Mouse (Mus musculus): ENCODE measurements around the gene Galntl6. TPM values are rescaled to one million over a fixed set of nuclear protein-coding genes. Genes with fewer than 3 reads are reported as not detected.

The Galntl6 gene
- polyA plus RNA-seq, 1 experiment = not detected

DNA sequence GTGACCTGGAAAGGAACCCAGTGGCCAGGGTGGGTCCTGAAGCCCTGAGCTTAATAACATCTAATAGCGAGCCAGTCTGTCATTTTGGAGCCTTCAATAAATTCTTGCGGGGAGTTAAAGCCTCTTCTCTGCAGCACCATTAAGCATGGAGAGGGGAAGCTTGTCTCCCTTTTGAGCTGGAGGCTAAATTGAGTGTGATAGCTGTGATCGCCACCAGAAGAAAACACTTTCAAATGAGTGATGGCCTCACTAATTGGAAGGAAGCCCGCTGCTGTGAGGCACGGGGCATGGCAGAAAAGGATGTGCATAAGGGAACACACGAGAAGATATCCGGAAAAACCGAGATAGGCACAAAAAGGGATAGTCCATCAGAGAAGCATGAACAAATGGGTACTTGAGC is 694.6 kb downstream of the Galntl6 start:
- TF ChIP-seq POLR2A (IDR thresholded peaks at IDR 0.05; ENCODE audit: low read depth, low read length) = no peak
- no peak for TF ChIP-seq CTCF (IDR thresholded peaks at IDR 0.05; ENCODE audit: extremely low read depth, insufficient read length, insufficient replicate concordance, low read depth, low read length)
- H3K27ac ChIP-seq (ENCODE audit: insufficient read depth, low read depth, low read length) = no peak overlapping the region
- H3K4me1 ChIP-seq (ENCODE audit: control insufficient read depth, insufficient read depth, insufficient read length, low read length) = no peaks in the 10 kb centered on the region
- WGBS = 78% methylated on average over 8 of the region's 8 CpGs
- no peak overlapping the region for H3K4me3 ChIP-seq (ENCODE audit: low read depth, low read length)
- no peaks in the 10 kb centered on the region for H3K36me3 ChIP-seq (ENCODE audit: control insufficient read depth, insufficient read depth, low read length)
- no peaks in the 10 kb centered on the region for H3K27me3 ChIP-seq (ENCODE audit: control insufficient read depth, insufficient read depth, low read length)

- Histone ChIP-seq H3K4me1 (ENCODE audit: control insufficient read depth, insufficient read depth, insufficient read length, low read length) (no peaks in the 10 kb centered on the region), H3K27me3 (ENCODE audit: control insufficient read depth, insufficient read depth, low read length) (no peaks in the 10 kb centered on the region), H3K27ac (ENCODE audit: insufficient read depth, low read depth, low read length) (no peak overlapping the region), H3K36me3 (ENCODE audit: control insufficient read depth, insufficient read depth, low read length) (no peaks in the 10 kb centered on the region), H3K4me3 (ENCODE audit: low read depth, low read length) (no peak overlapping the region)
- no peak for TF ChIP-seq CTCF (IDR thresholded peaks at IDR 0.05; ENCODE audit: extremely low read depth, insufficient read length, insufficient replicate concordance, low read depth, low read length)
- WGBS = 35% methylated on average over 1 of the region's 1 CpGs
Observed at GRCm38 (mm10) chr8:58189694-58190093, 722.7 kb downstream of the Galntl6 start.

GRCm38 (mm10) chr8:58146961-58147360 is 765.5 kb downstream of the Galntl6 start:
- Histone ChIP-seq H3K4me3 (ENCODE audit: low read depth, low read length) (no peak overlapping the region), H3K4me1 (ENCODE audit: control insufficient read depth, insufficient read depth, insufficient read length, low read length) (no peaks in the 10 kb centered on the region), H3K27me3 (ENCODE audit: control insufficient read depth, insufficient read depth, low read length) (no peaks in the 10 kb centered on the region), H3K36me3 (ENCODE audit: control insufficient read depth, insufficient read depth, low read length) (no peaks in the 10 kb centered on the region), H3K27ac (ENCODE audit: insufficient read depth, low read depth, low read length) (no peak overlapping the region)
- 19% methylated on average over 1 of the region's 1 CpGs for WGBS
- TF ChIP-seq CTCF (IDR thresholded peaks at IDR 0.05; ENCODE audit: extremely low read depth, insufficient read length, insufficient replicate concordance, low read depth, low read length) (no peak), POLR2A (IDR thresholded peaks at IDR 0.05; ENCODE audit: low read depth, low read length) (no peak)

GRCm38 (mm10) chr8:58086733-58087132 is 825.7 kb downstream of the Galntl6 start:
- TF ChIP-seq CTCF (IDR thresholded peaks at IDR 0.05; ENCODE audit: extremely low read depth, insufficient read length, insufficient replicate concordance, low read depth, low read length) (no peak), POLR2A (IDR thresholded peaks at IDR 0.05; ENCODE audit: low read depth, low read length) (no peak)
- no peak overlapping the region for H3K27ac ChIP-seq (ENCODE audit: insufficient read depth, low read depth, low read length)
- no peaks in the 10 kb centered on the region for H3K27me3 ChIP-seq (ENCODE audit: control insufficient read depth, insufficient read depth, low read length)
- WGBS = 71% methylated on average over 4 of the region's 4 CpGs
- no peak overlapping the region for H3K4me3 ChIP-seq (ENCODE audit: low read depth, low read length)
- H3K36me3 ChIP-seq (ENCODE audit: control insufficient read depth, insufficient read depth, low read length) = no peaks in the 10 kb centered on the region
- no peaks in the 10 kb centered on the region for H3K4me1 ChIP-seq (ENCODE audit: control insufficient read depth, insufficient read depth, insufficient read length, low read length)

DNA sequence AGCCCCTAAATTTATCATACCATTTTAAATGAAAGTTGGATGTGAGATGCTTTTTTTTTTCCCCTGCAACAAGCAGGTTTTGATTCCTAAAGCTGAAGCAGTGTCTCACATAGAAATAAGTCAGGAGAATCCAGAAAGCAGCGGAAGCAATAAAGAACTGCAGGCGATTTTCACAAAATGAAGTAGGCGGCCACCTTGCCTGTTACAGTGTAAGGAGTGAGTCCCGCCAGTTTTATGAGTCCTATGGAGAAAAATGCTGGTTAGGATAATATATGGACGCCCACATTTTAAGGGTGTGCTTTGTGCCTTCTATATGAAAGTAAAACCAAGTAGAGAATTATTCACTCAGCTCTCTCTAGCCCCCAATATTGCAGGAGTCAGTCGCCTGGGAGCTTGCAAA is 827.5 kb downstream of the Galntl6 start:
- WGBS = 80% methylated on average over 6 of the region's 6 CpGs
- H3K4me3 ChIP-seq (ENCODE audit: low read depth, low read length) = no peak overlapping the region
- H3K27me3 ChIP-seq (ENCODE audit: control insufficient read depth, insufficient read depth, low read length) = no peaks in the 10 kb centered on the region
- H3K36me3 ChIP-seq (ENCODE audit: control insufficient read depth, insufficient read depth, low read length) = no peaks in the 10 kb centered on the region
- no peaks in the 10 kb centered on the region for H3K4me1 ChIP-seq (ENCODE audit: control insufficient read depth, insufficient read depth, insufficient read length, low read length)
- TF ChIP-seq CTCF (IDR thresholded peaks at IDR 0.05; ENCODE audit: extremely low read depth, insufficient read length, insufficient replicate concordance, low read depth, low read length) (no peak), POLR2A (IDR thresholded peaks at IDR 0.05; ENCODE audit: low read depth, low read length) (no peak)
- H3K27ac ChIP-seq (ENCODE audit: insufficient read depth, low read depth, low read length) = no peak overlapping the region

- Histone ChIP-seq H3K27me3 (ENCODE audit: control insufficient read depth, insufficient read depth, low read length) (no peaks in the 10 kb centered on the region), H3K36me3 (ENCODE audit: control insufficient read depth, insufficient read depth, low read length) (no peaks in the 10 kb centered on the region), H3K27ac (ENCODE audit: insufficient read depth, low read depth, low read length) (no peak overlapping the region), H3K4me3 (ENCODE audit: low read depth, low read length) (no peak overlapping the region), H3K4me1 (ENCODE audit: control insufficient read depth, insufficient read depth, insufficient read length, low read length) (no peaks in the 10 kb centered on the region)
- WGBS = 71% methylated on average over 5 of the region's 5 CpGs
- TF ChIP-seq POLR2A (IDR thresholded peaks at IDR 0.05; ENCODE audit: low read depth, low read length) = no peak
- TF ChIP-seq CTCF (IDR thresholded peaks at IDR 0.05; ENCODE audit: extremely low read depth, insufficient read length, insufficient replicate concordance, low read depth, low read length) = no peak
Observed at GRCm38 (mm10) chr8:58081715-58082114, 830.7 kb downstream of the Galntl6 start.

- H3K36me3 ChIP-seq (ENCODE audit: control insufficient read depth, insufficient read depth, low read length) = no peaks in the 10 kb centered on the region
- TF ChIP-seq CTCF (IDR thresholded peaks at IDR 0.05; ENCODE audit: extremely low read depth, insufficient read length, insufficient replicate concordance, low read depth, low read length) (no peak), POLR2A (IDR thresholded peaks at IDR 0.05; ENCODE audit: low read depth, low read length) (no peak)
- no peaks in the 10 kb centered on the region for H3K27me3 ChIP-seq (ENCODE audit: control insufficient read depth, insufficient read depth, low read length)
- 81% methylated on average over 4 of the region's 4 CpGs for WGBS
- no peak overlapping the region for H3K4me3 ChIP-seq (ENCODE audit: low read depth, low read length)
- H3K27ac ChIP-seq (ENCODE audit: insufficient read depth, low read depth, low read length) = no peak overlapping the region
- no peaks in the 10 kb centered on the region for H3K4me1 ChIP-seq (ENCODE audit: control insufficient read depth, insufficient read depth, insufficient read length, low read length)
Observed at GRCm38 (mm10) chr8:58074611-58075010, 837.8 kb downstream of the Galntl6 start.

GRCm38 (mm10) chr8:58073733-58074132 is 838.7 kb downstream of the Galntl6 start:
- Histone ChIP-seq H3K4me1 (ENCODE audit: control insufficient read depth, insufficient read depth, insufficient read length, low read length) (no peaks in the 10 kb centered on the region), H3K27me3 (ENCODE audit: control insufficient read depth, insufficient read depth, low read length) (no peaks in the 10 kb centered on the region), H3K36me3 (ENCODE audit: control insufficient read depth, insufficient read depth, low read length) (no peaks in the 10 kb centered on the region), H3K27ac (ENCODE audit: insufficient read depth, low read depth, low read length) (no peak overlapping the region), H3K4me3 (ENCODE audit: low read depth, low read length) (no peak overlapping the region)
- TF ChIP-seq POLR2A (IDR thresholded peaks at IDR 0.05; ENCODE audit: low read depth, low read length) = no peak
- no peak for TF ChIP-seq CTCF (IDR thresholded peaks at IDR 0.05; ENCODE audit: extremely low read depth, insufficient read length, insufficient replicate concordance, low read depth, low read length)
- WGBS = 97% methylated on average over 1 of the region's 1 CpGs
